Mouse (Mus musculus): ENCODE measurements around the gene Gm35315. TPM values are rescaled to one million over a fixed set of nuclear protein-coding genes. Genes with fewer than 3 reads are reported as not detected.
A peak's percentile ranks its signal among the peaks of the same experiment; 100 is the strongest.

Gm35315 gene
- polyA plus RNA-seq, 1 experiment = 0.08 TPM

DNA sequence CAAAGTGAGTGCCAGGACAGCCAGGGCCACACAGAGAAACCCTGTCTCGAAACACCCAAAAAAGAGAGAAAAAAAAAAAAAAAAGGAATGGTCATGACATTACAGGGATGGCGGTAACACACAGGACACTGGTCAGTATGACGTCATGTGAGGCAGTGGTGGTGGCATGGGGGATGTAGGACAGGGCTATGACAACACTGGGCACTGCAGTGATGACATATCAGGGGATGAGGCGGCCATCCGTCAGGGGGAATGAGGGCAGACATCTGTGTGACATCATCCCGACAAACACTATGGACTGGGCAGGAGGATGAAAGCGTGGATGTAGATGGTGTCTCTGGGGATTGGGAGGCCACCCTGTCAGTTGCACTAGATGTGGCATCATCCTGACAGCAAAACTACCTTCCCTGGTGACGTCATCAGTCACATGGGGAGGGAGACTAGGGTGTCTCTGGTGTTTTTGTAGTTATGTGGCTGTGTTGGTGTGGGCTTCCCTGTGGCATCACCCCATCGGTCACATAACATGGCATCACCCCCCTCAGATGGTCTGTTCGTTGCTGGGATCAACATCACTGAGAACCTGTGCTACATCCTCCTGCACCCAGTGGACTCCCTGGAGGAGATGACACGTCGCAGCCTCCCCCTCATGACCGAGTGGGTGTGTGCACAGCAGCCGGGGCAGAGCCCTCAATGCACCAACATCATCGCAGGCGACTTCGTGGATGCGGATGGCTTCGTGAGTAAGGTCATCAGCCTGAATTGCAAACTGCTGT lies 8.8 kb upstream of the Gm35315 start:
- peaks cover 19% of the 10 kb centered on the region for H3K4me1 ChIP-seq (ENCODE audit: control insufficient read depth, insufficient read depth, low read length)
- no peak for DNase-seq
- WGBS = 94% methylated on average over 19 of the region's 19 CpGs
- H3K4me3 ChIP-seq (replicated peaks; ENCODE audit: extremely low read depth, low read depth, low read length) = no peak overlapping the region
- TF ChIP-seq CTCF (IDR thresholded peaks at IDR 0.05; ENCODE audit: insufficient read depth, low read length) (no peak), POLR2A (IDR thresholded peaks at IDR 0.05; ENCODE audit: borderline replicate concordance, extremely low read depth, low read depth, low read length) (no peak)

DNA sequence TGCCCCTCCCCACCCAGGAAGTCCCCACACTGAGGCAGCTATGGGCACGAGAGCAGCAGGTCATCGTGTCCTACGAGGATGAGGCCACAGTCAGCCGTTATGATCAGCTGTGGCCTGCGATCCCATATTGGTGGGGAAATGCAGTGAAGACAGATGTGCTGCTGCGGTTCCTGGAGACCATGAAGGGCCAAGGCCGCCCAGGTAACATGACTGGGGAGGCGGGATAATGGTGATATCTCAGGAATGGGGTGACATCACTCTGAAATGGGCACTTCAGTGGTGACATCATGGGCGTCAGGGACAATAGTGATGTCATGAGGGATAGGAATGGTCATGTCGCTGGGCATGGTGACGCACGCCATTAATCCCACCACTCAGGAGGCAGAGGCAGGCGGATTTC lies 8.2 kb upstream of the Gm35315 start:
- 84% methylated on average over 13 of the region's 13 CpGs for WGBS
- TF ChIP-seq CTCF (IDR thresholded peaks at IDR 0.05; ENCODE audit: insufficient read depth, low read length) (no peak), POLR2A (IDR thresholded peaks at IDR 0.05; ENCODE audit: borderline replicate concordance, extremely low read depth, low read depth, low read length) (peak; percentile 11; the same call in 1 of the 2 replicates)
- no peak for DNase-seq
- Histone ChIP-seq H3K4me1 (ENCODE audit: control insufficient read depth, insufficient read depth, low read length) (peaks cover 19% of the 10 kb centered on the region), H3K4me3 (replicated peaks; ENCODE audit: extremely low read depth, low read depth, low read length) (no peak overlapping the region)

GRCm38 (mm10) chr5:110101716-110102347 lies 7.6 kb upstream of the Gm35315 start:
- Histone ChIP-seq H3K4me3 (replicated peaks; ENCODE audit: extremely low read depth, low read depth, low read length) (peak overlapping the region; percentile 33), H3K4me1 (ENCODE audit: control insufficient read depth, insufficient read depth, low read length) (peaks cover 17% of the 10 kb centered on the region)
- 15% methylated on average over 34 of the region's 34 CpGs for WGBS
- TF ChIP-seq CTCF (IDR thresholded peaks at IDR 0.05; ENCODE audit: insufficient read depth, low read length) (no peak), POLR2A (IDR thresholded peaks at IDR 0.05; ENCODE audit: borderline replicate concordance, extremely low read depth, low read depth, low read length) (no peak)
- no peak for DNase-seq

GRCm38 (mm10) chr5:110100921-110101631 lies 6.9 kb upstream of the Gm35315 start:
- peak overlapping the region; percentile 57 for H3K4me3 ChIP-seq (replicated peaks; ENCODE audit: extremely low read depth, low read depth, low read length)
- peaks cover 15% of the 10 kb centered on the region for H3K4me1 ChIP-seq (ENCODE audit: control insufficient read depth, insufficient read depth, low read length)
- 2% methylated on average over 33 of the region's 37 CpGs for WGBS
- no peak for TF ChIP-seq CTCF (IDR thresholded peaks at IDR 0.05; ENCODE audit: insufficient read depth, low read length)
- no peak for TF ChIP-seq POLR2A (IDR thresholded peaks at IDR 0.05; ENCODE audit: borderline replicate concordance, extremely low read depth, low read depth, low read length)
- no peak for DNase-seq

GRCm38 (mm10) chr5:110099656-110100580 lies 5.7 kb upstream of the Gm35315 start, which contains the start of gene Plcxd1:
Gene Plcxd1, plus strand, starts transcription at chr5:110099969.
- Histone ChIP-seq H3K4me3 (replicated peaks; ENCODE audit: extremely low read depth, low read depth, low read length) (no peak within 1 kb of the TSS), H3K4me1 (ENCODE audit: control insufficient read depth, insufficient read depth, low read length) (peaks cover 15% of the 10 kb centered on the region)
- no peak for DNase-seq
- TF ChIP-seq POLR2A (IDR thresholded peaks at IDR 0.05; ENCODE audit: borderline replicate concordance, extremely low read depth, low read depth, low read length) = no peak
- TF ChIP-seq CTCF (IDR thresholded peaks at IDR 0.05; ENCODE audit: insufficient read depth, low read length) = no peak
- 13% methylated on average over 25 of the region's 25 CpGs for WGBS

DNA sequence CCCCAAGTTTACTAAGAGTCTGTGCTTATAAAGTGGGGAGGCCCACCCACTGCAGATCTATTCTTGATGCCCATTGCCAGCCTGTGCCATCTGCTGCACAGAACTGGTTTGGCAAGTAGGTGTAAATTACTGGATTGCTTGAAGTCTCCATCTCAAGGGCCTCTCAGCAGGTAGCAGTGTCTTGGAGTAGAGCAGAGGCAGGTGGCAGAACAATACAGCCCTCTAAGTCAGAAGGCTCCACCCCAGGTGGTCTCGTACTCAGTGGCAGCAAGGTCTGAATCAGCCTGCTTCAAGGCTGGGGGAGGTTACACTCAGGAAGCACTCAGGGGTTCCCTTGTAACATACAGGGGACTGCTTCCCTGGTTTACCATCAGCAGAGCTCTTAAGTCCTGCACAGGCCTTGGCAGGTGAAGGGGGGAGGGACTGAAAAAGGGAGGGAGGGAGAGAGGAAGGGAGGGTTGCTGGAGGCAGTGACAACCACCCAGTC lies 4.8 kb upstream of the Gm35315 start:
- Histone ChIP-seq H3K4me3 (replicated peaks; ENCODE audit: extremely low read depth, low read depth, low read length) (no peak overlapping the region), H3K4me1 (ENCODE audit: control insufficient read depth, insufficient read depth, low read length) (peaks cover 15% of the 10 kb centered on the region)
- TF ChIP-seq CTCF (IDR thresholded peaks at IDR 0.05; ENCODE audit: insufficient read depth, low read length) (no peak), POLR2A (IDR thresholded peaks at IDR 0.05; ENCODE audit: borderline replicate concordance, extremely low read depth, low read depth, low read length) (no peak)
- 60% methylated on average over 1 of the region's 1 CpGs for WGBS
- DNase-seq = peak; percentile 40

DNA sequence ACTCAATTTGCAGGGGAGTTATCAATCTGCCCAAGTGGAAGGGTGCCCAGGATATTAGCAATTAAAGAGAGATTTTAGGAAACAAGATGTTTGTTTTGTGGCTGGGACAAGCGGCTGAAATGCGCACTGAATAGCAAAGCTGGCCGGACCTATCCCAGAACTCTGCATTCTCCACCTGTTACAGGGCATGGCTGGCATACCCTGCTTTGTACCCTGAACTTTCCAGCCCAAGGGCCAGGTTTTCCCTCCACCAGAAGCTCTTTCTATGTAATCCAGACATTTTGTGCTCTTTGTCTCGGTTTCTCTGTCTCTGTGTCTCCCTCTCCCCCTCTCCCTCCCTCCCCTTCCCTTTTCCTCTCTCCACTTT lies 610 bp upstream of the Gm35315 start:
- 2% methylated on average over 4 of the region's 4 CpGs for WGBS
- H3K4me3 ChIP-seq (replicated peaks; ENCODE audit: extremely low read depth, low read depth, low read length) = peak overlapping the region; percentile 59
- no peak for TF ChIP-seq CTCF (IDR thresholded peaks at IDR 0.05; ENCODE audit: insufficient read depth, low read length)
- no peak for TF ChIP-seq POLR2A (IDR thresholded peaks at IDR 0.05; ENCODE audit: borderline replicate concordance, extremely low read depth, low read depth, low read length)
- 0 out of 2 replicates have a peak, but pooled peaks cover 2% of the 10 kb centered on the region for H3K4me1 ChIP-seq (ENCODE audit: control insufficient read depth, insufficient read depth, low read length)
- DNase-seq = no peak

GRCm38 (mm10) chr5:110091546-110091945 lies 2.7 kb downstream of the Gm35315 start:
- no peak for DNase-seq
- Histone ChIP-seq H3K4me1 (ENCODE audit: control insufficient read depth, insufficient read depth, low read length) (no peaks in the 10 kb centered on the region), H3K4me3 (replicated peaks; ENCODE audit: extremely low read depth, low read depth, low read length) (no peak overlapping the region)
- TF ChIP-seq POLR2A (IDR thresholded peaks at IDR 0.05; ENCODE audit: borderline replicate concordance, extremely low read depth, low read depth, low read length) = no peak
- TF ChIP-seq CTCF (IDR thresholded peaks at IDR 0.05; ENCODE audit: insufficient read depth, low read length) = no peak
- WGBS = 50% methylated on average over 2 of the region's 2 CpGs
